Mouse (Mus musculus) CH12.LX (cell line): ENCODE data around the gene Cxcl16. TPM values are rescaled to one million over a fixed set of nuclear protein-coding genes. Genes with fewer than 3 reads are reported as not detected.

ENCODE experiments used
- DNase-seq: peaks from one replicate; pipeline ENCODE4 v3.0.0-alpha.2; 2013; ENCODE audit errors: extremely low read depth
- H3K27ac ChIP-seq: 2 replicates; pipeline ENCODE4 v1.5.1; 2012; ENCODE audit warnings: low read depth, mild to moderate bottlenecking, control low read depth, moderate library complexity; ENCODE audit not compliant: insufficient read depth
- H3K27me3 ChIP-seq: replicated peaks from 2 replicates; pipeline ENCODE3; 2012; ENCODE audit warnings: inconsistent platforms
- H3K36me3 ChIP-seq, 2 experiments: replicated peaks in 1 of 2; 2 replicates each; pipeline versions ENCODE3 to v1.6.1; 2012; ENCODE audit warnings: inconsistent platforms in 1 of 2, low read length in 1 of 2, mild to moderate bottlenecking in 1 of 2, mixed read lengths in 1 of 2, moderate library complexity in 1 of 2; ENCODE audit not compliant: control insufficient read depth in 1 of 2, insufficient read depth in 1 of 2
- H3K4me1 ChIP-seq, 2 experiments: 2 replicates each; pipeline ENCODE4 v1.6.1; 2012; ENCODE audit warnings: inconsistent platforms in 1 of 2, moderate library complexity in 1 of 2; ENCODE audit not compliant: insufficient read depth in 2 of 2, control insufficient read depth in 1 of 2
- H3K4me2 ChIP-seq: 2 replicates; pipeline ENCODE4 v1.6.1; 2012; ENCODE audit warnings: low read depth, mild to moderate bottlenecking, control low read depth; ENCODE audit not compliant: poor library complexity, insufficient read depth, severe bottlenecking
- H3K4me3 ChIP-seq, 3 experiments: fragments of 150-350 bp in 1 of 3; sonication (generic) in 1 of 3; replicated peaks in 1 of 3; 2 replicates each; pipeline versions ENCODE3 to v1.5.1; 2011 to 2012; ENCODE audit warnings: low read depth in 2 of 3, low read length in 2 of 3, mild to moderate bottlenecking in 2 of 3, moderate library complexity in 2 of 3, control low read depth in 1 of 3, improper control_type of control experiment in 1 of 3, inconsistent platforms in 1 of 3, mixed read lengths in 1 of 3; ENCODE audit not compliant: poor library complexity in 1 of 3
- H3K79me2 ChIP-seq: replicated peaks from 2 replicates; pipeline ENCODE4 v1.6.1; 2012; ENCODE audit warnings: mild to moderate bottlenecking, moderate library complexity; ENCODE audit not compliant: control insufficient read depth, poor library complexity, insufficient read depth, severe bottlenecking; ENCODE audit errors: extremely low read depth
- H3K9ac ChIP-seq: 2 replicates; pipeline ENCODE4 v1.6.1; 2012; ENCODE audit warnings: low read depth, mild to moderate bottlenecking, control low read depth, moderate library complexity; ENCODE audit not compliant: insufficient read depth
- H3K9me3 ChIP-seq: replicated peaks from 2 replicates; pipeline ENCODE3; 2012; ENCODE audit warnings: low read length, inconsistent platforms, mixed read lengths
- CTCF ChIP-seq, 2 experiments: IDR thresholded peaks in 1 of 2; conservative IDR thresholded peaks in 1 of 2; 2 replicates each; pipeline ENCODE4 v1.5.1; 2011 to 2012; ENCODE audit warnings: low read depth in 2 of 2, low read length in 2 of 2, improper control_type of control experiment in 1 of 2, inconsistent platforms in 1 of 2, mild to moderate bottlenecking in 1 of 2, moderate library complexity in 1 of 2
- E2F4 ChIP-seq: IDR thresholded peaks from 2 replicates; pipeline ENCODE4 v1.6.1; 2011; ENCODE audit warnings: low read depth, low read length, improper control_type of control experiment; ENCODE audit not compliant: insufficient replicate concordance
- GABPA ChIP-seq: IDR thresholded peaks from 2 replicates; pipeline ENCODE4 v1.6.1; 2012; ENCODE audit warnings: low read depth, low read length, improper control_type of control experiment, inconsistent platforms; ENCODE audit not compliant: insufficient replicate concordance
- HCFC1 ChIP-seq: IDR thresholded peaks from 2 replicates; pipeline ENCODE4 v1.6.1; 2012; ENCODE audit warnings: low read depth, mild to moderate bottlenecking, inconsistent platforms, low read length, improper control_type of control experiment
- IRF4 ChIP-seq: IDR thresholded peaks from 2 replicates; pipeline ENCODE4 v1.6.1; 2014; ENCODE audit warnings: low read depth, mild to moderate bottlenecking, inconsistent platforms, low read length, improper control_type of control experiment
- JUN ChIP-seq: IDR thresholded peaks from 2 replicates; pipeline ENCODE4 v1.6.1; 2011; ENCODE audit warnings: low read depth, mild to moderate bottlenecking, low read length, improper control_type of control experiment, moderate library complexity; ENCODE audit not compliant: insufficient read depth
- JUND ChIP-seq: conservative IDR thresholded peaks from 2 replicates; pipeline ENCODE4 v1.6.1; 2011; ENCODE audit warnings: low read depth, low read length, improper control_type of control experiment
- KAT2A ChIP-seq: IDR thresholded peaks from 2 replicates; pipeline ENCODE4 v1.6.1; 2012; ENCODE audit warnings: low read length, improper control_type of control experiment, inconsistent platforms; ENCODE audit not compliant: insufficient replicate concordance
- MAZ ChIP-seq: IDR thresholded peaks from 2 replicates; pipeline ENCODE4 v1.6.1; 2012; ENCODE audit warnings: low read depth, mild to moderate bottlenecking, inconsistent platforms, low read length, improper control_type of control experiment, moderate library complexity
- MEF2A ChIP-seq: IDR thresholded peaks from 2 replicates; pipeline ENCODE4 v1.6.1; 2014; ENCODE audit warnings: low read depth, mild to moderate bottlenecking, inconsistent platforms, low read length, improper control_type of control experiment, borderline replicate concordance
- NRF1 ChIP-seq: IDR thresholded peaks from 2 replicates; pipeline ENCODE4 v1.6.1; 2014; ENCODE audit warnings: low read depth, mild to moderate bottlenecking, inconsistent platforms, low read length, improper control_type of control experiment, moderate library complexity
- PAX5 ChIP-seq: IDR thresholded peaks from 2 replicates; pipeline ENCODE4 v1.6.1; 2012; ENCODE audit warnings: low read length, inconsistent platforms, mixed read lengths
- RAD21 ChIP-seq: IDR thresholded peaks from 2 replicates; pipeline ENCODE4 v1.6.1; 2011; ENCODE audit warnings: low read depth, mild to moderate bottlenecking, low read length, improper control_type of control experiment, moderate library complexity
- RCOR1 ChIP-seq: conservative IDR thresholded peaks from 2 replicates; pipeline ENCODE4 v1.6.1; 2012; ENCODE audit warnings: low read depth, mild to moderate bottlenecking, inconsistent platforms, low read length, improper control_type of control experiment
- SIN3A ChIP-seq: IDR thresholded peaks from 2 replicates; pipeline ENCODE4 v1.6.1; 2012; ENCODE audit warnings: low read length, improper control_type of control experiment, inconsistent platforms
- SMC3 ChIP-seq: IDR thresholded peaks from 2 replicates; pipeline ENCODE4 v1.6.1; 2011; ENCODE audit warnings: low read depth, low read length, improper control_type of control experiment
- TBP ChIP-seq: conservative IDR thresholded peaks from 2 replicates; pipeline ENCODE4 v1.6.1; 2011; ENCODE audit warnings: low read depth, low read length, improper control_type of control experiment
- TCF12 ChIP-seq: IDR thresholded peaks from 2 replicates; pipeline ENCODE4 v1.6.1; 2014; ENCODE audit warnings: low read depth, mild to moderate bottlenecking, inconsistent platforms, low read length, improper control_type of control experiment
- UBTF ChIP-seq: IDR thresholded peaks from 2 replicates; pipeline ENCODE4 v1.6.1; 2012; ENCODE audit warnings: low read depth, mild to moderate bottlenecking, inconsistent platforms, low read length, improper control_type of control experiment, moderate library complexity
- ZKSCAN1 ChIP-seq: IDR thresholded peaks from 2 replicates; pipeline ENCODE4 v1.6.1; 2012; ENCODE audit warnings: low read depth, inconsistent platforms, low read length, improper control_type of control experiment, borderline replicate concordance
- ZMIZ1 ChIP-seq: IDR thresholded peaks from 2 replicates; pipeline ENCODE4 v1.6.1; 2012; ENCODE audit warnings: low read depth, mild to moderate bottlenecking, inconsistent platforms, low read length, improper control_type of control experiment
- ZNF384 ChIP-seq: IDR thresholded peaks from 2 replicates; pipeline ENCODE4 v1.6.1; 2012; ENCODE audit warnings: low read depth, low read length, improper control_type of control experiment, inconsistent platforms
- dilution Hi-C: fragments of 300-500 bp; cut with MboI; formaldehyde crosslinking; loops from 2 replicates; pipeline ENCODE4 v1.14.3; 2020; ENCODE audit warnings: low sequenced_read_pairs; ENCODE audit not compliant: extremely low pct_unique_long_range_greater_than_20kb, extremely low pct_ligation_motif_present
- in situ Hi-C: fragments of 300-500 bp; cut with MboI; formaldehyde crosslinking; loops from 3 replicates; pipeline ENCODE4 v1.14.3; 2019; ENCODE audit warnings: low sequenced_read_pairs, low pct_ligation_motif_present, low pct_unique_long_range_greater_than_20kb, mixed read lengths
- polyA plus RNA-seq: library from polyadenylated mRNA; unstranded; fragments of >175 nt; gene quantifications from 2 replicates; pipeline ENCODE4 v1.2.1, GENCODE M21; 2012; ENCODE audit warnings: low read depth; ENCODE audit not compliant: insufficient read length
- total RNA-seq, 2 experiments: library from RNA; depleted of rRNA; stranded (reverse); fragments of 300-350 nt in 1 of 2; fragments of >200 nt in 1 of 2; gene quantifications; 2 replicates each; pipeline ENCODE4 v1.2.3; 2012 to 2014

Cxcl16 gene
- total and polyA plus RNA-seq, 3 experiments, result 0.04 to 0.56 TPM; not detected in 1

GRCm38 (mm10) chr11:70437426-70437825 lies 22.4 kb downstream of the Cxcl16 start:
- H3K4me3 ChIP-seq, result no peak overlapping the region
- dilution Hi-C loops, result no loop called here
- no peaks in the 10 kb centered on the region for H3K27me3 ChIP-seq
- no peak overlapping the region for H3K9ac ChIP-seq
- H3K9me3 ChIP-seq, result no peaks in the 10 kb centered on the region
- no peak for TF ChIP-seq IRF4
- no peak for TF ChIP-seq ZNF384
- no peak for TF ChIP-seq ZKSCAN1
- no peak for TF ChIP-seq KAT2A
- TF ChIP-seq UBTF, result no peak
- no peak for TF ChIP-seq E2F4
- TF ChIP-seq NRF1, result no peak
- no peak for TF ChIP-seq RCOR1
- no peak for TF ChIP-seq JUN
- no peak for TF ChIP-seq TCF12
- TF ChIP-seq JUND, result no peak
- TF ChIP-seq CTCF (conservative IDR thresholded peaks at IDR 0.05 in 1 of 2, IDR thresholded peaks at IDR 0.05 in 1 of 2; ENCODE audit: low read depth in 2 of 2, low read length in 2 of 2), result no peak
- no peak for TF ChIP-seq PAX5
- no peak for TF ChIP-seq ZMIZ1
- TF ChIP-seq SMC3, result no peak
- TF ChIP-seq TBP, result no peak
- TF ChIP-seq RAD21, result no peak
- TF ChIP-seq GABPA, result no peak
- TF ChIP-seq MEF2A, result no peak
- no peak for TF ChIP-seq SIN3A
- no peak overlapping the region for H3K27ac ChIP-seq
- in situ Hi-C loops, result no loop called here
- peaks cover 12 to 55% of the 10 kb centered on the region in 2 experiments for H3K4me1 ChIP-seq
- no peak overlapping the region for H3K4me2 ChIP-seq
- H3K79me2 ChIP-seq, result peaks cover 9% of the 10 kb centered on the region
- H3K36me3 ChIP-seq, result peaks cover 60 to 79% of the 10 kb centered on the region in 2 experiments
- no peak for DNase-seq

GRCm38 (mm10) chr11:70435476-70435875 lies 24.3 kb downstream of the Cxcl16 start:
- H3K4me1 ChIP-seq, result peaks cover 10 to 61% of the 10 kb centered on the region in 2 experiments
- H3K9ac ChIP-seq, result no peak overlapping the region
- H3K27me3 ChIP-seq, result no peaks in the 10 kb centered on the region
- no peak overlapping the region for H3K4me3 ChIP-seq
- peaks cover 44 to 64% of the 10 kb centered on the region in 2 experiments for H3K36me3 ChIP-seq
- H3K79me2 ChIP-seq, result peaks cover 9% of the 10 kb centered on the region
- no peak overlapping the region for H3K27ac ChIP-seq
- in situ Hi-C loops (no loop called here), dilution Hi-C loops (no loop called here)
- no peak for DNase-seq
- TF ChIP-seq ZKSCAN1, result no peak
- TF ChIP-seq JUND, result no peak
- no peak for TF ChIP-seq MAZ
- no peak for TF ChIP-seq HCFC1
- H3K4me2 ChIP-seq, result no peak overlapping the region
- no peaks in the 10 kb centered on the region for H3K9me3 ChIP-seq
